Mouse (Mus musculus): ENCODE measurements around the gene Idnk. TPM values are rescaled to one million over a fixed set of nuclear protein-coding genes. Genes with fewer than 3 reads are reported as not detected.
"Not testable (repeated sequence)": the region's sequence is repeated elsewhere in the genome, so short reads cannot be mapped to it uniquely, and the experiment has no call there.

Gene Idnk
- total RNA-seq, 2 experiments from 2014 or later = 27.5 to 27.7 TPM

- no peak for DNase-seq (ENCODE audit: low spot score in 2 of 2)
Observed at GRCm38 (mm10) chr13:58131692-58132091, 25.8 kb upstream of the Idnk start.

DNA sequence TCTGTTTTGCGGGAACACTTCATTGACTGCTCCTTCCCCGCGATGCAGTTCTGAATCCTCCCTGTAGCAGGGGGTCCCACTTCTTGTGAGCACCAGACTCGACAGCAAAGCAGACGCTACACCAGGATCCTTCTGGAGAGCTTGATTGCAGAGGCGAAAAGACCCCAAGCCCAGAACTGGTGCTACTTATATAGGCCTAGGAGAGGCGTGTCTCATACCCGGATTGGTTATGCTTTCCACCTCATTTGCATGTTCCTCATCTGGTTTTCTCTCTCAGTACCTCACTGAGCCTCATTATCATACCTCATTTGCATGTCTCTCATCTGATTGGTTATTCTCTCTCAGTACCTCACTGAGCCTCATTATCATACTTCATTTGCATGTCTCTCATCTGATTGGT is 10.8 kb upstream of the Idnk start:
- DNase-seq (ENCODE audit: low spot score in 2 of 2) = not testable (repeated sequence)

DNA sequence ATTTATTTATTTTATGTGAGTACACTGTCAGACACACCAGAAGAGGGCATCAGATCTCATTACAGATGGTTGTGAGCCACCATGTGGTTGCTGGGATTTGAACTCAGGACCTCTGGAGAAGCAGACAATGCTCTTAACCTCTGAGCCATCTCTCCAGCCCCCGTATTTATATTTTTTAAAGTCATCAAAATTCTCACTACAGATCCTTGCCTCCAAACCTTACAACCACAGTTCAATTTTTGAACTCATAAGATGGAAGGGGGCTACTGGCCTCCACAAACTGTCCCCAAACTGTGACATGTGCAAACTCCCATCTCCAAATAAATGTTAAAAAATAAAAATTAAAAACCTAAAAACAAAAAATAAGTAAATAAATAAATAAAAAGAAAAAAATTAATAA is 9.7 kb upstream of the Idnk start:
- DNase-seq (ENCODE audit: low spot score in 2 of 2) = no peak

- DNase-seq (ENCODE audit: low spot score in 2 of 2) = peak in 1 of 2 experiments; percentile 33
Observed at GRCm38 (mm10) chr13:58148256-58148831, 9.1 kb upstream of the Idnk start.

- peak in 1 of 2 experiments; percentile 29 for DNase-seq (ENCODE audit: low spot score in 2 of 2)
Observed at GRCm38 (mm10) chr13:58149033-58149558, 8.4 kb upstream of the Idnk start.

- no peak for DNase-seq (ENCODE audit: low spot score in 2 of 2)
Observed at GRCm38 (mm10) chr13:58149629-58150028, 7.8 kb upstream of the Idnk start.

- DNase-seq (ENCODE audit: low spot score in 2 of 2) = no peak
Observed at GRCm38 (mm10) chr13:58150442-58150841, 7.0 kb upstream of the Idnk start.

GRCm38 (mm10) chr13:58156031-58156430 is 1.4 kb upstream of the Idnk start:
- DNase-seq (ENCODE audit: low spot score in 2 of 2) = no peak

GRCm38 (mm10) chr13:58157036-58157435 is 413 bp upstream of the Idnk start:
- DNase-seq (ENCODE audit: low spot score in 2 of 2) = peak in 1 of 2 experiments; percentile 12

GRCm38 (mm10) chr13:58158099-58158912 is 857 bp downstream of the Idnk start:
- peak; percentile 89 to 93 for DNase-seq (ENCODE audit: low spot score in 2 of 2)

DNA sequence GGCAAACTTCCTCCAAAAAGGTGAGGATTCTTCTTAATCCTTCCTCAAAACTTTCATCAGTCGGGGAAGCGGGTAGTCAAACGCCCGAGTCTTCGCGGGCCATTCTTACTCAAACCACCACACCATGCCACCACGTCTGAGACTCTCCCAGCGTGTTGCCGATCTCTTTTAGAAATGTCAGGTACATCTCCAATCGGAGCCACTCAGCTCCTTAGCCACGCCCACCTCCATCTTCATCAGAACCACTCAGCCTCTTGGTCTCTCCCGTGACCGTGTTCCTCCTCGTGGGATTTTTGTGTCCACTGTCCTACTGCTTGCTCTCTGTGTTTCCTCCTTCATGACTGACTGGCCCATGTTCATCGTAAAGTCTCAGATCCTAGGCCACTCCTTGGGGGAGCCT is 3.3 kb downstream of the Idnk start:
- no peak for DNase-seq (ENCODE audit: low spot score in 2 of 2)

DNA sequence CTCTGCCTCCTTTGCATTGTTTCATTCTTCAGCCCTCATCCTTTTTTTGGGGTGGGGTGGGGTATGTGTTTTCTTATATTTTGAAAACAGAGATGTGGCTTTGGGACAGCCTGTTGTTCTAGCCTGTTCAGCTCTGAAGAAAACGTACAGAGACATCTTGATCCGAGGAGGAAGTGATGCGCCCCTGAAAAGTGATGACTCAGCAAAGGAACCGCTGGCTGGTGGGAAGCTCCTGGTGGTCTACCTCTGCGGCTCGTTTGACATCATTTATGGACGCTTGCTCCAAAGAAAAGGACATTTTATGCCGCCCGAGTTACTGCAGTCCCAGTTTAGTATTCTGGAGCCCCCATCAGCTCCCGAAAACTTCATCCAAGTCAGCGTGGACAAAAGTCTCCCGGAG is 5.9 kb downstream of the Idnk start:
- DNase-seq (ENCODE audit: low spot score in 2 of 2) = no peak

GRCm38 (mm10) chr13:58168119-58168518 is 10.7 kb downstream of the Idnk start:
- DNase-seq (ENCODE audit: low spot score in 2 of 2) = no peak

DNA sequence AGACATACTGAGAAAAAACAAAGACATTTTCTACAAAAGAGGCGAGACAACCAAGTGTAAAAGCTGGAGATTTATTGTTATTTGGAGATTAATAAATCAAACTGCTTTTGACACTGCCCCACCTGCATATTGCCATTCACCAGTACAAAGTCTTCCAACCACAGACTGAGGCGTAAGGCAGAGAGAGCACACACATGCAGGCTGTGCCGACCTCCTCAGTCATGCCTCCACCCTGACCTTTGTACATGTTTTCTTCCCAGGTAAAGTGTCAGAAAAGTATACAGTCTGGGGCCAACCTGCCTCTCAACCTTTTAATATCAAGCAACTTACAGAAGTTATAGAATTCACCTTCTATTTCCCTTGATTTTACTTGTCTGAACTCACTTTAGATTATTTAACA is 18.7 kb downstream of the Idnk start:
- DNase-seq (ENCODE audit: low spot score in 2 of 2) = no peak

GRCm38 (mm10) chr13:58177511-58178208 is 20.2 kb downstream of the Idnk start:
- peak; percentile 100 for DNase-seq (ENCODE audit: low spot score in 2 of 2)

GRCm38 (mm10) chr13:58181607-58182551 is 24.4 kb downstream of the Idnk start:
- no peak for DNase-seq (ENCODE audit: low spot score in 2 of 2)

DNA sequence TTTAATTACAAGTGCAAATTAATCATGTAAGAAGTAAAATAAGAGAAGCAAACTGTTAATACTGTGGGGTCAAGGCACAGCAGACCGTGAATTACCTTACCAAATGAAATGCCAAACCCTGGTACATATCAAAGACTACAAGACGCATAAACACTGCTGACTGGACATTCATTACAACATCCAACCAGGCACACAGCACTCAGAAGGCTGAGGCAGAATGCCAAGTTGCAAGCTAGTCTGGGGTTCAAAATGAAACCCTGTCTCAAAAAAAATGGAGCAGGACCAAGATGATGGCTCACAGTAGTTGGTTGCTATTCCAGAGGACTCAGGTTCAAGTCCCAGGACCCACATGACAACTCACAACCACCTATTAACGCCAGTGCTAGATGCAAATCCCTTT is 26.7 kb downstream of the Idnk start:
- DNase-seq (ENCODE audit: low spot score in 2 of 2) = no peak

DNA sequence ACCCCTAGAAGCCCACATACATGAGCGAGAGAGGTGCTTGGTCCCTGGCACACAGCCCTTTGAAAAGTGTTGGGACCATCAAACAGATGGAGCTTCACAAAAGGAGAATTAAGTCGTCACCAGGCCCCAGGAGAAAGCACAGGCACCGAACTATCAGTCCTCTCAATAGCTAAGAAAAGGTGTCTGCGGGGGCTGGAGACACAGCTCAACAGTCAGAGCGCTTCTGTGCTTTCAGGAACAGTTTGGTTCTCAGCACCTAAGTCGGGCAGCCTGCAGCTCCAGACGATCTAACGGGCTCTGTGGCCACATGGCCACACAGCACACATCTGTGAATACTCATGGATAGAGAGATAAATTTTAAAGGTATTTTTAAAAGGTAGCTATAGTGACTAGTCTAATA is 28.8 kb downstream of the Idnk start:
- no peak for DNase-seq (ENCODE audit: low spot score in 2 of 2)

GRCm38 (mm10) chr13:58187751-58188150 is 30.3 kb downstream of the Idnk start:
- no peak for DNase-seq (ENCODE audit: low spot score in 2 of 2)

GRCm38 (mm10) chr13:58188412-58188811 is 31.0 kb downstream of the Idnk start:
- DNase-seq (ENCODE audit: low spot score in 2 of 2) = peak; percentile 57 to 75

- DNase-seq (ENCODE audit: low spot score in 2 of 2) = no peak
Observed at GRCm38 (mm10) chr13:58189473-58189872, 32.0 kb downstream of the Idnk start.
